Mouse (Mus musculus) left cerebral cortex, adult 9 months (tissue): ENCODE data around the gene Pla2g6.
A peak's percentile ranks its signal among the peaks of the same experiment; 100 is the strongest.

Experiments
- DNase-seq, 2 experiments: peaks; one replicate each; pipeline ENCODE4 v3.0.0; 2022; ENCODE audit warnings: low spot score in 2 of 2

The Pla2g6 gene

GRCm38 (mm10) chr15:79271124-79271746, 57.0 kb downstream of the Pla2g6 start:
- no peak for DNase-seq

- DNase-seq: peak in 1 of 2 experiments; percentile 46
Observed at GRCm38 (mm10) chr15:79270317-79271123, 57.7 kb downstream of the Pla2g6 start.

- no peak for DNase-seq
Observed at GRCm38 (mm10) chr15:79268521-79268920, 59.7 kb downstream of the Pla2g6 start.

- no peak for DNase-seq
Observed at GRCm38 (mm10) chr15:79265384-79265783, 62.8 kb downstream of the Pla2g6 start.

- DNase-seq: no peak
Observed at GRCm38 (mm10) chr15:79263726-79264125, 64.5 kb downstream of the Pla2g6 start.

GRCm38 (mm10) chr15:79262786-79263309, 65.3 kb downstream of the Pla2g6 start:
- DNase-seq: no peak

- no peak for DNase-seq
Observed at GRCm38 (mm10) chr15:79262375-79262774, 65.8 kb downstream of the Pla2g6 start.

GRCm38 (mm10) chr15:79261757-79262156, 66.4 kb downstream of the Pla2g6 start:
- DNase-seq: no peak

- peak in 1 of 2 experiments; percentile 54 for DNase-seq
Observed at GRCm38 (mm10) chr15:79261095-79261725, 67.0 kb downstream of the Pla2g6 start.

GRCm38 (mm10) chr15:79258521-79258920, 69.7 kb downstream of the Pla2g6 start:
- no peak for DNase-seq

GRCm38 (mm10) chr15:79254661-79255060, 73.5 kb downstream of the Pla2g6 start, which contains the start of gene Slc16a8:
TSS of gene Slc16a8 (minus strand) at chr15:79254761.
- no peak for DNase-seq

- DNase-seq: no peak
Observed at GRCm38 (mm10) chr15:79252580-79252979, 75.6 kb downstream of the Pla2g6 start.

GRCm38 (mm10) chr15:79251781-79252491, 76.3 kb downstream of the Pla2g6 start:
- no peak for DNase-seq

GRCm38 (mm10) chr15:79251168-79251567, 77.0 kb downstream of the Pla2g6 start:
- no peak for DNase-seq

GRCm38 (mm10) chr15:79250236-79250635, 78.0 kb downstream of the Pla2g6 start:
- no peak for DNase-seq

- no peak for DNase-seq
Observed at GRCm38 (mm10) chr15:79245321-79245720, 82.9 kb downstream of the Pla2g6 start.

GRCm38 (mm10) chr15:79244071-79244893, 83.9 kb downstream of the Pla2g6 start:
- DNase-seq: no peak

GRCm38 (mm10) chr15:79243234-79244042, 84.8 kb downstream of the Pla2g6 start:
- peak; percentile 98 to 99 for DNase-seq

GRCm38 (mm10) chr15:79242574-79243233, 85.5 kb downstream of the Pla2g6 start:
- no peak for DNase-seq
